Mouse (Mus musculus): Measurements from ENCODE around the gene Cntn6.

DNA sequence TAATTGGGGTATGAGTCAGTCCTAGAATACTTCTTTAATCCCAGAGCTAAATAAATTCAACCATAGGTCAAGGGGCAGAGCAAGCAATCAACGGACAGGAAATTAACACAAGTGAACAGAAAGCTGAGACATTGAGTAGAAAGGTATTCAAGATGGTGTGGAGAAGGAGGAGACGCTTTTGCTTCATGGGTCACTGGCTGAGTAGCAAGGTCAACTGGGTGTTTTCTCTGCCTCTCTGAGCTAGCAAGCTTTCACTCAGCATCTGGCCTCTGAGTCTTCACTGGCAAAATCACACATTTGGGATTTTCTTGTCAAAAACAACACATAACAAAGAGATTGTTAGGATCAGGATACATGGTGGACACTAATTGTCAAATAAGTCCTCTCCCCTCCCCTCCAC lies 391.4 kb downstream of the Cntn6 start:
- no peak for TF ChIP-seq POLR2A (IDR thresholded peaks at IDR 0.05; ENCODE audit: control insufficient read depth, extremely low read depth, insufficient read depth, low read length, poor library complexity)
- TF ChIP-seq CTCF (IDR thresholded peaks at IDR 0.05; ENCODE audit: borderline replicate concordance, control insufficient read depth, extremely low read depth, insufficient read depth, low read length, poor library complexity), result no peak
